Mouse (Mus musculus) stomach, postnatal 0 days (tissue): ENCODE measurements around the gene Orc5.

Experiments used
- CTCF ChIP-seq: IDR thresholded peaks from 2 replicates; pipeline ENCODE4 v1.5.1; 2016; ENCODE audit warnings: antibody characterized with exemption, low read depth, mild to moderate bottlenecking, moderate library complexity
- EP300 ChIP-seq: optimal IDR thresholded peaks from 2 replicates; pipeline ENCODE3; 2016; ENCODE audit warnings: antibody characterized with exemption

GRCm38 (mm10) chr5:22508560-22508959, 41.7 kb downstream of the Orc5 start:
- no peak for TF ChIP-seq CTCF
- TF ChIP-seq EP300: no peak
